Mouse (Mus musculus) testis, adult 2 months (tissue): ENCODE data around the gene Mag.

Experiments used
- CTCF ChIP-seq: fragments of 200-500 bp; IDR thresholded peaks from 2 replicates; pipeline ENCODE4 v1.5.1; 2012; ENCODE audit warnings: low read depth, mild to moderate bottlenecking, inconsistent platforms, low read length, moderate library complexity; ENCODE audit not compliant: control insufficient read depth, insufficient read depth, insufficient replicate concordance
- POLR2A ChIP-seq: fragments of 200-500 bp; IDR thresholded peaks from 2 replicates; pipeline ENCODE4 v1.6.1; 2012; ENCODE audit warnings: low read depth, mild to moderate bottlenecking, inconsistent platforms, low read length, moderate library complexity; ENCODE audit not compliant: control insufficient read depth

- TF ChIP-seq POLR2A (no peak), CTCF (no peak)
Observed at GRCm38 (mm10) chr7:30886852-30887251, 27.8 kb downstream of the Mag start.
